Mouse (Mus musculus): Measurements from ENCODE around the gene Chm. TPM values are rescaled to one million over a fixed set of nuclear protein-coding genes. Genes with fewer than 3 reads are reported as not detected.
"Not testable (repeated sequence)": the region's sequence is repeated elsewhere in the genome, so short reads cannot be mapped to it uniquely, and the experiment has no call there.

Gene Chm
- total RNA-seq (2014; fragmentation: Nextera tagmentation) (11.3 and 22.7 TPM in 2 replicates), total RNA-seq (2017) (20.4 and 24.2 TPM in 2 replicates)

DNA sequence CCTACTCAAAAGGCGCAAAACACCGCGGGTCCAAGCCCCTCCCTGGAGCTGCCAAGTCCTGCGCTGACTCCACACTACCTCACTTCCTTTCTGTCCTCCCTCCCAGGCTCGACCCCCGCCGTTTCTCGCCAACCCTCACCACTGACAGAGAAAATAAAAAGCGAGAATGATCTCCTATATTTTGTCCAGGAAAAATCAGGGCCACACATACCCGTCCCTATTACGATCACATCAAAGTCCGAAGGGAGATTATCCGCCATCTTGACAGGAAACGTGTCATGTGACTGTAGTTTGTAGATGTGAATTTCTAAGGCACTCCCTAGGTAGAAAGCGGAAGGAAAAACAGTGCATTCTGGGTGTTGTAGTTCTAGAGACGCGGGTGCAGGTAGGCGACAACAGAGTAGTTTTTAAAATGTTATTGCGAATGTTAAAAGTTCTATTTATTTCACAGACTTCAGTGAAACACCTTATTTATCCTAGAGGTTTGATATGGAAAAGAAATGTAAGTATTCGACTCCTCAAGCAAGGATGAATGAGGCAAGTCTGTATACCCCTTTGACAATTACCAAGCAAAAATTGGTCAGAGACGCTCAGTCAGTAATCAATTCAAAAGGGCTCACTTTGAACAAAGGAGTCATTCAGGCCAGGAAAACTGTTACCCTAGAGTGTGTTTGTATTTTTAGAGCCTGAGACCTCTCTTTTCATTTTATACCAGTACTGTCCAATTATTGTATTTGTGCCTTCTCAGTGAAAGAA is at the start of gene Chm:
TSS of gene Chm (minus strand) at position 288 of the 756 bp plus-strand sequence.
- ATAC-seq (replicated peaks; ENCODE audit: poor library complexity, severe bottlenecking): peak; percentile 99

DNA sequence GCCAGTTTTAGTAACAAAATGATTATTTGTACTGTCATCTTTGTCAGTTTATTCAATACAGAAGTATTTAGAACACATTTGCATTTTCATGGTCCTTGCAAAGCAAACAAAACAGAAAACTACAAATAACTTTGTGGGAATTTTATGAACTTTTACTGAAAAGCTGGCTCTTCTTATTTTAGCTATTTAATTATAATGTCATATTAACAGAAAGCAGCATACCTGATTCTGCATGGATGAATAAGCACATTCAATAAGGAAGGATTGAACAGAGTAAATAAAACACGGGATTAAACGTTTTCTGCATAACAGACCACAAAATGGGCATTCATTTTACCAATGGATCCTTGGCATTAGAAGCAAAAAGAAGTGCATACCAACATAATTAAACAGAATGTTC is 8.6 kb upstream of the Chm start:
- ATAC-seq (replicated peaks; ENCODE audit: poor library complexity, severe bottlenecking): no peak

DNA sequence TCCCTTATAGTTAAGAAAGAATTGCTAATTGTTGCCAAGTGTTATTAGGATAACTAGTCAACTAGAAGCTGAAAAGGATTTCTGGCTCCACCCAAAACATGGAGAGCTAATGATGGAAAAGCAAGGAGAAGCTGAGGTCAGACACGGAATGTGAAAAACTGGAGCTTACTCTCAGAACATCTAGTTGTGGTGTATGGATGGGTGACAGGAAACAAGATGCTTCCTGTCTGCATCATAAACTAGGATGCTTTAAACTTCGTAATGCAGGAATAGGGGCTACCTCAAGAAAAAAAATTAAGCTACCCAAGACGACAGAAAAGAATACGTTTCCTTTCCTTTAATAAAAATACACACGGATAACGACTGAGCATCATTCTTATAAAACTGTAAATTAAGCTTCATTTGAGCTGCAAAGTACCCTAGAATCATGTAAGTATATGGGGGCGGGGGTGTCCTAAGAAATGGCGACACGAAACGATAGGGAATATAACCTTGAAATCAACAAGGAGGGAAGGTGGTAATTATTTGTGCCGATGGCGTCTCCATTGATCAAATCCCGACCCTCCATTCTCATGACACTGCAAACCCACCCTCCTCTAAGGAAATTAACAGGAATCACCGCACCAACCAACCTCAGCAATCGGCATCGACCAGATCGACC is 618 bp downstream of the Chm start:
- peak; percentile 69 for ATAC-seq (replicated peaks; ENCODE audit: poor library complexity, severe bottlenecking)

DNA sequence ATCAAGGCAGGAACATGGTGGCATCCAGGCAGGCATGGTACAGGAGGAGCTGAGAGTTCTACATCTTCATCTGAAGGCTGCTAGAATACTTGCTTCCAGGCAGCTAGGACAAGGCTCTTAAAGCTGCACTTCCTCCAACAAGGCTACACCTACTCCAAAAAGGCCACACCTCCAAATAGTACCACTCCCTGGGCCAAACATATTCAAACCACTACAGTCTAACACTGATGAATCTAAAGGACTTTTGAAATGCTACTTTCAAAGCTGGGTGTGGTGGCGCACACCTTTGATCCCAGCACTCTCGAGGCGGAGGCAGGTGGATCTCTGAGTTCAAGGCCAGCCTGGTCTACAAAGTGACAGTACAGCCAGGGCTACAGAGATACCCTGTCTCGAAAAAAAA is 4.5 kb downstream of the Chm start:
- ATAC-seq (replicated peaks; ENCODE audit: poor library complexity, severe bottlenecking): not testable (repeated sequence)

GRCm38 (mm10) chrX:113172766-113173165 is 12.6 kb downstream of the Chm start:
- peak; percentile 91 for ATAC-seq (replicated peaks; ENCODE audit: poor library complexity, severe bottlenecking)

DNA sequence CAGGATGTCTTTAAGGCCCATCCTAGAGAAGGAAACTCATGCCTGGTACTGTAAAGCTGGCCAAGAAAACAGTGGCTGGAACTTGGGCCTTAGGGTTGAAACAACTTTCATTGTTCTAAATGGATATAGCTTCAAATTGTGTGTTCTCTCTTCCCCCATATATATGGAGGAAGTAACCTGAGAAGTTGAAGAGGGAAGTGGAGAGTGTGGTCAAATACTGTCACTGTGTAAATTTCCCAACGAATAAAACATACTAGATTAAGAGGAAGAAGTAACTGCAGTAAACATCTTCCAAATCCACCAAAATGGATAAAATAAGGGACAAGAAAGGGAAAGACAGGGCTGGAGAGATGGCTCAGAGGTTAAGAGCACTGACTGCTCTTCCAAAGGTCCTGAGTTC is 13.0 kb downstream of the Chm start:
- ATAC-seq (replicated peaks; ENCODE audit: poor library complexity, severe bottlenecking): peak; percentile 99

GRCm38 (mm10) chrX:113160268-113160860 is 25.0 kb downstream of the Chm start:
- ATAC-seq (replicated peaks; ENCODE audit: poor library complexity, severe bottlenecking): no peak

GRCm38 (mm10) chrX:113084171-113084570 is 101.1 kb downstream of the Chm start:
- ATAC-seq (replicated peaks; ENCODE audit: poor library complexity, severe bottlenecking): no peak

DNA sequence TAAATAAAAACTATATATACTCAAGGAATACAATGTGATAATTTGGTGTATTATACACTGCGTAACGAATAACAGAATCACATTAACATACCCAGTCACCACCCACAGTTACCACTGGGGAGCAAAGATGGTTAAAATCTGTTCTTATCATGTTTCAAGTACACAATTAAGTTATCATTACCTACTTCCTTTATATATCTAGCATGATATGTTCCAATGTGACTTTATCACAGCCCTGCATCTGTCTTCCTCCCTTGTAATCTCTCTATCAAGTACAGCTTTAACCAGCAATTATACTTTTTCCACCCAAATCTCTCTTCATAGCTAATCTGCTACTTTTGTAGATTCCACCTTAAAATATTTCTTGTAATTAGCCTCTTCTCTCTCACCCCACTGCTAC is 109.3 kb downstream of the Chm start:
- ATAC-seq (replicated peaks; ENCODE audit: poor library complexity, severe bottlenecking): no peak

GRCm38 (mm10) chrX:113074823-113075222 is 110.5 kb downstream of the Chm start:
- ATAC-seq (replicated peaks; ENCODE audit: poor library complexity, severe bottlenecking): no peak

- ATAC-seq (replicated peaks; ENCODE audit: poor library complexity, severe bottlenecking): no peak
These were observed 181.7 kb downstream of the Chm start for GRCm38 (mm10) chrX:113003621-113004020.

GRCm38 (mm10) chrX:113002192-113002591 is 183.1 kb downstream of the Chm start:
- no peak for ATAC-seq (replicated peaks; ENCODE audit: poor library complexity, severe bottlenecking)

Other genes with a start within 250 kb of the Chm start
- gene Dach2, start 112.0 kb upstream of the Chm start, total RNA-seq (2014; fragmentation: Nextera tagmentation): 1.2 and 1.3 TPM in 2 replicates
- 0.88 and 1.1 TPM in 2 replicates for gene Dach2, start 112.0 kb upstream of the Chm start, total RNA-seq (2017)

Measured in granulocyte monocyte progenitor cell, adult 5-6 weeks (primary cell).